Mouse (Mus musculus) hindbrain, embryonic 15.5 days (tissue): ENCODE measurements around the gene Cryzl1. TPM values are rescaled to one million over a fixed set of nuclear protein-coding genes. Genes with fewer than 3 reads are reported as not detected.
A peak's percentile ranks its signal among the peaks of the same experiment; 100 is the strongest.

Experiments
- ATAC-seq: fragments of 200-750 bp; cut with Nextera tagmentation; 2 replicates; pipeline ENCODE4 v1.8.0; 2017; ENCODE audit warnings: low read depth, moderate number of reproducible peaks, moderate TSS enrichment; ENCODE audit not compliant: low FRiP score
- H3K27ac ChIP-seq: fragments of 300-500 bp; sonication (generic); replicated peaks from 2 replicates; pipeline ENCODE4 v1.5.1; 2015; ENCODE audit warnings: mild to moderate bottlenecking, inconsistent platforms
- H3K27me3 ChIP-seq: fragments of 300-500 bp; sonication (generic); 2 replicates; pipeline ENCODE4 v1.6.1; 2015; ENCODE audit warnings: control low read depth, inconsistent platforms
- H3K36me3 ChIP-seq: fragments of 300-500 bp; sonication (generic); 2 replicates; pipeline ENCODE4 v1.6.1; 2015; ENCODE audit warnings: control low read depth, inconsistent platforms
- H3K4me1 ChIP-seq: fragments of 300-500 bp; sonication (generic); replicated peaks from 2 replicates; pipeline ENCODE4 v1.6.1; 2015; ENCODE audit warnings: control low read depth, inconsistent platforms
- H3K4me2 ChIP-seq: fragments of 300-500 bp; sonication (generic); 2 replicates; pipeline ENCODE4 v1.6.1; 2015; ENCODE audit warnings: moderate library complexity, mild to moderate bottlenecking, inconsistent platforms
- H3K4me3 ChIP-seq: fragments of 300-500 bp; sonication (generic); 2 replicates; pipeline ENCODE4 v1.5.1; 2015; ENCODE audit warnings: mild to moderate bottlenecking, inconsistent platforms
- H3K9ac ChIP-seq: fragments of 300-500 bp; sonication (generic); 2 replicates; pipeline ENCODE4 v1.6.1; 2015; ENCODE audit warnings: inconsistent platforms
- H3K9me3 ChIP-seq: fragments of 300-500 bp; sonication (generic); 2 replicates; pipeline ENCODE4 v1.6.1; 2016; ENCODE audit warnings: control low read depth, inconsistent platforms
- WGBS: fragments of 180-500 bp; shearing (Covaris S2); methylation state at CpG from one replicate; pipeline ENCODE4 v1.1.7; 2015; 5-methylcytosine and 5-hydroxymethylcytosine counted together
- polyA plus RNA-seq: library from polyadenylated mRNA; unstranded; fragments of >200 nt; fragmentation: Nextera tagmentation; extraction: Ambion mirVana; gene quantifications from 2 replicates; pipeline ENCODE4 v1.2.1, GENCODE M21; 2015

Gene Cryzl1
- polyA plus RNA-seq, 1 experiment from 2014 or later, result 93.4 TPM

DNA sequence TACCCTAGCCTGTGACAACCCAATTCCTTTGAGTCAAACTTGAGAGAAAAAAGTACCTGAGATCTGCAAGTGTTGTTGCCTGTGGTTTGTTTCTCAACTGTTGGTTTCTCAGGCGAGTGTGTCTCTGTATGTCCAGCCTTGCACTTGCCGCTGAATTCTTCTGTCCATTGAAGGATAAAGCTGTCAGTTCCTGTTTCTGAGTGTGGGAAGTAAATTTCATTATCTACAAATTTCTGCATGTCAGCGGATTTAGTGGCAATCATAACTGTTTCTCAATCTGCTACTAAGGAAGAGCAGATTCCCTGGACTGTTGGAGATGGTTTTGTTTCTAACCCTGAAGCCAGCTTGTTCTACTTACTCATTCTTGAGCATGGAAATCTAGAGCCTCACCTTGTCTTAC lies 33.0 kb upstream of the Cryzl1 start:
- Histone ChIP-seq H3K9me3 (no peaks in the 10 kb centered on the region), H3K27ac (no peak overlapping the region)
- WGBS, result 83% methylated on average over 3 of the region's 3 CpGs

DNA sequence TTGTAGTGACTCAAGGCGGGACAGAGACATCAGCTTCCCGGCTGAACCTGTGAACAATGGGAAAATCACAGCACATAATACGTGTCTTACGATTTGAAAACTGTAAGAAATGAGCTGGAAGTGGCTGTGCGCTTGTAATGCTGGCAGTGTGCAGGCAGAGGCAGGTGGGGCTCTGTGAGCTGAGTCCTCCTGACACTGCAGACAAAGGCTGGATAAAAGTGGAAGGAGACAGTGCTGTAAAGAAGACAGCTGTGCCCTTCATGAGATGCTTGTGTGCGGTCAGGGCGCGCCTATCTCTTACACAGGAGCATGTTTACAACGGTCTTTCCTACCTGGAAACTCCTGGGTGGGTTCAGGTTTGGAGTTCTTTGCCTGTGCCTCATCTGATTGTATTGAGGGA lies 32.4 kb upstream of the Cryzl1 start:
- Histone ChIP-seq H3K9ac (no peak overlapping the region), H3K4me2 (no peak overlapping the region), H3K4me3 (no peak overlapping the region), H3K36me3 (no peaks in the 10 kb centered on the region), H3K27ac (0 out of 2 replicates have a peak overlapping the region, but pooled peaks have one; percentile 1), H3K27me3 (no peaks in the 10 kb centered on the region), H3K4me1 (peaks cover 42% of the 10 kb centered on the region), H3K9me3 (no peaks in the 10 kb centered on the region)
- WGBS, result 66% methylated on average over 9 of the region's 9 CpGs
- no peak for ATAC-seq

More for the DNA sequence above, 33.0 kb upstream of the Cryzl1 start:
- no peak for ATAC-seq
- H3K4me3 ChIP-seq, result no peak overlapping the region
- H3K4me1 ChIP-seq, result peaks cover 47% of the 10 kb centered on the region
- H3K36me3 ChIP-seq, result no peaks in the 10 kb centered on the region
- H3K27me3 ChIP-seq, result no peaks in the 10 kb centered on the region
- no peak overlapping the region for H3K9ac ChIP-seq
- no peak overlapping the region for H3K4me2 ChIP-seq

DNA sequence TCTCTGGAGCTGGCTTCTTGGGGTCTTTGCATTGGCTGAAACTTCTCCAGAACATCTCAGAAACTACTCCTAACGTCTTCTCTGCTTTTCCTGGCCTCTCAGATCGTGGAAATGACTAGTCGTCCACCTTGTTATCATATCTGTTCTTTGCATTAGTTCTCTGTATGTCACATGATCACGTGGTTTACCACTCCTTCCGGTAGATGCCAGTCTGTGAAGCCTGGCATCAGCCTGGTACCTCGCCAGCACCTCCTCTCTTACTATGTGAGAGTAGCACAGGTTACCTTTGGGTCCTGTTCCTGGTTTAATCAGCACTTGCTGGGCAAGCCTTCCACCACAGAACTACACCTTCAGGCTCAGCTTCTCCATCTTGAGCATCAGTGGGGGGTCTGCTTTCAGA lies 26.2 kb upstream of the Cryzl1 start:
- H3K4me3 ChIP-seq, result no peak overlapping the region
- no peak overlapping the region for H3K4me2 ChIP-seq
- H3K9ac ChIP-seq, result no peak overlapping the region
- H3K27me3 ChIP-seq, result no peaks in the 10 kb centered on the region
- no peaks in the 10 kb centered on the region for H3K36me3 ChIP-seq
- no peak overlapping the region for H3K27ac ChIP-seq
- no peaks in the 10 kb centered on the region for H3K9me3 ChIP-seq
- ATAC-seq, result no peak
- WGBS, result 91% methylated on average over 6 of the region's 6 CpGs
- peaks cover 10% of the 10 kb centered on the region; the same call in 1 of the 2 replicates for H3K4me1 ChIP-seq

GRCm38 (mm10) chr16:91753611-91754010 lies 24.8 kb upstream of the Cryzl1 start:
- no peak for ATAC-seq
- Histone ChIP-seq H3K27ac (no peak overlapping the region), H3K27me3 (no peaks in the 10 kb centered on the region), H3K9me3 (no peaks in the 10 kb centered on the region), H3K4me2 (no peak overlapping the region), H3K36me3 (no peaks in the 10 kb centered on the region), H3K4me1 (0 out of 2 replicates have a peak, but pooled peaks cover 10% of the 10 kb centered on the region), H3K9ac (no peak overlapping the region), H3K4me3 (no peak overlapping the region)
- WGBS, result 90% methylated on average over 4 of the region's 4 CpGs

DNA sequence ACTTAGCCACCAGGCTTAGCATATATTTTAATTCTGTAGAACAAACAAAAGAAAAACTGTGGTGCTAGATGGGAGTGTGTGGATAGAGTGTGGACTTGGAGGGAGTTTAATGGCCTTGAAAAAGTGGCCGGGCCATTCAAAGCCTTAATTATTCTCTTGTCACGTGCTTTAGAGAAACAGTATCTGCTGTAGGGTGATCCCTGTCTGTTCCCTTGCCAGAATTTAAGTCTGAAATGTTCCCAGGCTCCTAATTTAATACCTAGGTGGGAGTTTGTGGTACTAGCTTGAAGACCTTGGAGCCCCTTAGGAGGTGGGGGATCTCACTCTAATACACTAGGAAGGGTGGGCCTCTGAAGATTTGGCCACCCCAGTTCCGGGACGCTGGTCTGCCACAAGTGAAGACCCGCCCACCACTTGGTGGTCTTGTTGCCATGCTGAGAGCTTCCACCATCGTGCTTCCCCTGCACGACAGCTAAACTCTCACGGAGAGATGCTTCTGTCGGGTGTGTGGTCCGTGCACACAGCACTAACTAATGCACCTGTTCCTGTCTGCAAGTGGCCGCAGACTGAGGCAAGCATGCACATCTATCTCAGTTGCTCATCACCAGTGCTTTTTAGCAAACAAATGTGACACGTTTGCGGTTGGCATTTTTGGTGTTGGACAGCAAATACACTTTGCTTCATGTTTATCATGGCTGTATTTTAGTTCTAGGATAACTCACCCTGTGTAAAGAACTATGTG lies 23.0 kb upstream of the Cryzl1 start:
- Histone ChIP-seq H3K4me1 (0 out of 2 replicates have a peak, but pooled peaks cover 10% of the 10 kb centered on the region), H3K4me3 (no peak overlapping the region), H3K9ac (no peak overlapping the region), H3K36me3 (no peaks in the 10 kb centered on the region), H3K4me2 (no peak overlapping the region), H3K27ac (no peak overlapping the region), H3K27me3 (no peaks in the 10 kb centered on the region), H3K9me3 (no peaks in the 10 kb centered on the region)
- 73% methylated on average over 13 of the region's 13 CpGs for WGBS
- ATAC-seq, result no peak

GRCm38 (mm10) chr16:91747567-91747966 lies 18.8 kb upstream of the Cryzl1 start:
- no peak for ATAC-seq
- H3K27me3 ChIP-seq, result no peaks in the 10 kb centered on the region
- H3K4me1 ChIP-seq, result peaks cover 24% of the 10 kb centered on the region
- no peaks in the 10 kb centered on the region for H3K36me3 ChIP-seq
- no peaks in the 10 kb centered on the region for H3K9me3 ChIP-seq
- no peak overlapping the region for H3K9ac ChIP-seq
- 91% methylated on average over 6 of the region's 6 CpGs for WGBS
- no peak overlapping the region for H3K4me2 ChIP-seq
- no peak overlapping the region for H3K27ac ChIP-seq
- no peak overlapping the region for H3K4me3 ChIP-seq

- Histone ChIP-seq H3K36me3 (no peaks in the 10 kb centered on the region), H3K9ac (no peak overlapping the region), H3K4me3 (no peak overlapping the region), H3K4me1 (peaks cover 24% of the 10 kb centered on the region), H3K9me3 (no peaks in the 10 kb centered on the region), H3K4me2 (no peak overlapping the region), H3K27ac (0 out of 2 replicates have a peak overlapping the region, but pooled peaks have one; percentile 22), H3K27me3 (no peaks in the 10 kb centered on the region)
- 57% methylated on average over 14 of the region's 14 CpGs for WGBS
- ATAC-seq, result no peak
Observed at GRCm38 (mm10) chr16:91746101-91746950, 17.6 kb upstream of the Cryzl1 start.

DNA sequence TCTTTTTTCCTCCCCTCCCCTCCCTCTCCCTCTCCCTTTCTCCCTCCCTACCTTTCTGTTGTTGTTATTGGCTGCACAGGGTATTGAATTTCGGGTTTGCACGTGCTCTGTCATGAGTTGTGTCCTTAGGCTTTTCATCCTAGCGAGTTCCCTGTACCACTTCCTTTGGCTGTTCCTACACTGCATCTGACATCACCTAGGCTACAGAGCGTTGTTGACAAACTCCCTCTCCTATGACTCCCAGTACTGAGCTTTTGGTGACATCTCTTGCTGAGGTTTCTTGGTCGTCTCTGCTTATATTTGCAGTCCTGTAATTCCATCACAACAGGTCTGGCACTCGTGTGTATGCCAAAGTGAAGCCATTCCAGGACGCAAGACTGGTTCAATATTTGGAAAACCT lies 14.3 kb upstream of the Cryzl1 start:
- no peak for ATAC-seq

DNA sequence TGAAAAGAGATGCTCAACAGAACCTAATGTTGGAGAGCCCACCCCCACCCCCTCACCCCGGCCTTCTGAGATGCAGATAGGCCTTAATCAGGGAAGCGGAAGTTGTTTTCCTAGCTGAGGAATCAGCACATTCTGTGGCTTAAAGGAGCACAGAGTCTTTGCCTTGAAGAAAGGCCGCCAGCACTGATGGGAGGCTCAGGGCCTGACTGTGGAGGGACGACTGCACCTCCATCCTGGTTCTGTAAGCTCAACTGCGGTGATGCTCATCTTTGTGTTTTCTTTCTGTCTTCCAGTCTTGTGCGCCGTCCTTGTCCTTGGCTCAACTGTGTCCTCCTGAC lies 12.1 kb upstream of the Cryzl1 start:
- no peak for ATAC-seq
- H3K27ac ChIP-seq, result no peak overlapping the region
- no peak overlapping the region for H3K4me3 ChIP-seq
- no peaks in the 10 kb centered on the region for H3K36me3 ChIP-seq
- no peaks in the 10 kb centered on the region for H3K27me3 ChIP-seq
- no peak overlapping the region for H3K9ac ChIP-seq
- peaks cover 48% of the 10 kb centered on the region for H3K4me1 ChIP-seq
- no peak overlapping the region for H3K4me2 ChIP-seq
- H3K9me3 ChIP-seq, result no peaks in the 10 kb centered on the region
- WGBS, result 56% methylated on average over 7 of the region's 7 CpGs

More for the DNA sequence above, 14.3 kb upstream of the Cryzl1 start:
- 81% methylated on average over 7 of the region's 7 CpGs for WGBS
- H3K4me2 ChIP-seq, result no peak overlapping the region
- H3K27ac ChIP-seq, result no peak overlapping the region
- H3K4me3 ChIP-seq, result no peak overlapping the region
- H3K9ac ChIP-seq, result no peak overlapping the region
- no peaks in the 10 kb centered on the region for H3K27me3 ChIP-seq
- H3K9me3 ChIP-seq, result no peaks in the 10 kb centered on the region
- peaks cover 36% of the 10 kb centered on the region for H3K4me1 ChIP-seq
- H3K36me3 ChIP-seq, result no peaks in the 10 kb centered on the region

DNA sequence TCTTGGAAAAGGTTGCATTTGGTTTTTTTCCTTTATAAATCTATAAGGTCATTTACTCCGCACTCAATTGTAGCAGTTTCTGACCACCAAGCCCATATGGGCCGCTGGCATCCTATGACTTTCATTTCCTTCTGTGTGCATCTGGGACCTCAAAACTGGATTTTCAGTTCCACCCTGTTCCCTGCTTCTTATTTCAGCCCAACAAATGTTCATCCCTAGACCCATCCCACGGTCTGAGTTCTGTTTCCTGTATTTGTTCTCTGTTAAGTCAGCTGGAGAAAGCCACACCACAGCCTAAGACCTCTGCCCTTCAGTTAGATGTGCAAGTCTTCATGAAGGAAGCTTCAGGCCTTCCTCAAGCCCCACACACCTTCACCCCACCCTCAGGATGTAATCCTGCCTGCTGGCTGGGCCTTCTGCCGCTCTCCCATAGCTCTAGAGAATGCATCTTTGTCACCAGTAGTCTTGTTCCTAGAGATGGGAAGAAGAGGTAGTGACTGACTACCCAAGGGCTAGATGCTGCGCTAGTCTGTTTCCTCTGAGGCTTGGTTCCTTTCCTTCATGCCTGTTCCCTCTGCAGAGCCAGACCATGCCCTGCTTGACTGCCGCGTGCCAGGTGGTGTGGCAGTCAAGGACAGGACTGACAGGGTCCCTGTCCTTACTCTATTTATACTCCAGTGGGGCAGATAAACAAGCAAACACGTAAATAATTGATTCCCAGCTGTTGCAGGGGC lies 11.6 kb upstream of the Cryzl1 start:
- Histone ChIP-seq H3K9ac (no peak overlapping the region), H3K4me3 (no peak overlapping the region), H3K27ac (no peak overlapping the region), H3K9me3 (no peaks in the 10 kb centered on the region), H3K4me1 (peaks cover 48% of the 10 kb centered on the region), H3K36me3 (no peaks in the 10 kb centered on the region), H3K4me2 (no peak overlapping the region), H3K27me3 (no peaks in the 10 kb centered on the region)
- 56% methylated on average over 8 of the region's 8 CpGs for WGBS
- ATAC-seq, result peak; percentile 27; the same call in 1 of the 2 replicates

DNA sequence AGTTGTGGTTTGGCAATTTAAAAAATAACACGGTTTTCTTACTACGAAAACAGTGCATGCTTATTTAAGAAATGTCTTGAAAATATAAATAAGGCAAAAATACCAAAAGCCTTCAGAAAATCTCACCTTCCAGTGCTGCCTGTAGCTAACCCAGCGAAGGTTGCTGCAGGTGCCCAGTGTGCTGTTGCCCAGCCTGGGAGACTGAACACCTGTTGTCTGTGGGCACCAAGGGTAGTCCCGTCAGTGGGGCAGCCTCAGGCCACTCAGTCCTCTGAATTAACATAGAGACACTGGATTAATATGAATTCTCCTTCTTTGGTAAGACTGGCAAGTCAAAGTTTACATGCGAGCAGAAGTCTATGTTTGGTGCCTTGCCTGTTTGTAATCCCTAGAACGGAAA lies 9.7 kb upstream of the Cryzl1 start:
- Histone ChIP-seq H3K36me3 (no peaks in the 10 kb centered on the region), H3K4me3 (no peak overlapping the region), H3K9ac (no peak overlapping the region), H3K27me3 (no peaks in the 10 kb centered on the region), H3K4me1 (peaks cover 52% of the 10 kb centered on the region), H3K27ac (no peak overlapping the region), H3K4me2 (no peak overlapping the region), H3K9me3 (no peaks in the 10 kb centered on the region)
- WGBS, result 83% methylated on average over 6 of the region's 6 CpGs
- ATAC-seq, result no peak
